Mouse (Mus musculus) granulocyte monocyte progenitor cell, adult 5-6 weeks (primary cell): ENCODE data around the gene Plcb2. TPM values are rescaled to one million over a fixed set of nuclear protein-coding genes. Genes with fewer than 3 reads are reported as not detected.
A peak's percentile ranks its signal among the peaks of the same experiment; 100 is the strongest.

Source experiments
- ATAC-seq: replicated peaks from 2 replicates; pipeline ENCODE4 v1.8.0; 2016; ENCODE audit warnings: mild to moderate bottlenecking, moderate TSS enrichment, inconsistent platforms; ENCODE audit not compliant: poor library complexity, severe bottlenecking
- total RNA-seq, 2 experiments: library from RNA; stranded (forward) in 1 of 2; stranded (reverse) in 1 of 2; fragments of 200-712, 200-1000 nt in 1 of 2; fragments of >200 nt in 1 of 2; fragmentation: Nextera tagmentation in 1 of 2; gene quantifications; 2 replicates each; pipeline ENCODE4 v1.2.3; 2014 to 2017

Plcb2 gene
- total RNA-seq (2014; fragmentation: Nextera tagmentation) (99.1 and 108 TPM in 2 replicates), total RNA-seq (2017) (54.3 and 70.7 TPM in 2 replicates)

GRCm38 (mm10) chr2:118728337-118728736 lies at the start of gene Plcb2:
TSS of gene Plcb2 (minus strand) at chr2:118728438.
- ATAC-seq: peak; percentile 48

- ATAC-seq: no peak
Measured at GRCm38 (mm10) chr2:118776295-118776694, 48.1 kb upstream of the Plcb2 start.

DNA sequence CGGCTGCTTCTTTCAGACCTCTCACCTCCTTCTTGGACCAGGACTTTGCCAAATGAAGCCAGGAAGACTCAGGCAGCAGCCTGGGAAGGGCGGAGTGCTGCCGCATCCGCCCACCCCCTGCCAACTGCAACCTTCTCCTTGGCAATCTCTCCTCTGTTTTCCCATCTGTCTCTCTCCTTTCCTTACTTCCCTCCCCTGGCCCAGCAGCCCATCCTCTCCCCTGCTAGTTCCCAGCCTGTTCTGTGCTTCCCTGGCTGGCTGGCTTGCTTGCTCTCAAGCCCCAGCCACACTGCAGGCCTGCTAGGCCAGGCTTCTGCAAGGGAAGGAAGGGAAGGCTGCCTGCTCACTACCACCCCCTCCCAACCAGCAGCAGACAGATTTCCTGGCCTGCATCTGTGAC lies 47.6 kb upstream of the Plcb2 start:
- no peak for ATAC-seq

DNA sequence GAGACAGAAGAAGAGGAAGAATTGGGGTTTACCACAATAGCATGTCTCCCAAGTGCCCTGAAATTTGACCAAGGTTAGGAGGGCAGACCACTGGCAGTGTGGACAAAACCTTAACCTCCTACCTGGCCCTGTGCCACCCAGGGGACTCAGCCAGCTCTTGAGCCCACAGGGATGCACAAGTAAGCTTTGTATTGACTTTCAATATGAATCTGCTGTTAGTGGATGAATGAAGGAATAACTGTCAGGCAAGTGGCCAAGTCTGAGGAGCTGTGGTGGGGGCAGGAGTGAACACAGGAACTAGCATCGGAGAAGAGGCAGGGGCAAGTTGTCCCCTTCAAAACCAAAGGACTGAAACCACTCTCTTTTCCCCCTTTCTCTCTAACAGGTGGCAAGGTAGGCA lies 47.2 kb upstream of the Plcb2 start:
- no peak for ATAC-seq

- ATAC-seq: no peak
Measured at GRCm38 (mm10) chr2:118774536-118774935, 46.3 kb upstream of the Plcb2 start.

GRCm38 (mm10) chr2:118772158-118772874 lies 44.1 kb upstream of the Plcb2 start, which contains the start of gene Phgr1:
TSS of gene Phgr1 (plus strand) at chr2:118772769.
- ATAC-seq: peak; percentile 67

DNA sequence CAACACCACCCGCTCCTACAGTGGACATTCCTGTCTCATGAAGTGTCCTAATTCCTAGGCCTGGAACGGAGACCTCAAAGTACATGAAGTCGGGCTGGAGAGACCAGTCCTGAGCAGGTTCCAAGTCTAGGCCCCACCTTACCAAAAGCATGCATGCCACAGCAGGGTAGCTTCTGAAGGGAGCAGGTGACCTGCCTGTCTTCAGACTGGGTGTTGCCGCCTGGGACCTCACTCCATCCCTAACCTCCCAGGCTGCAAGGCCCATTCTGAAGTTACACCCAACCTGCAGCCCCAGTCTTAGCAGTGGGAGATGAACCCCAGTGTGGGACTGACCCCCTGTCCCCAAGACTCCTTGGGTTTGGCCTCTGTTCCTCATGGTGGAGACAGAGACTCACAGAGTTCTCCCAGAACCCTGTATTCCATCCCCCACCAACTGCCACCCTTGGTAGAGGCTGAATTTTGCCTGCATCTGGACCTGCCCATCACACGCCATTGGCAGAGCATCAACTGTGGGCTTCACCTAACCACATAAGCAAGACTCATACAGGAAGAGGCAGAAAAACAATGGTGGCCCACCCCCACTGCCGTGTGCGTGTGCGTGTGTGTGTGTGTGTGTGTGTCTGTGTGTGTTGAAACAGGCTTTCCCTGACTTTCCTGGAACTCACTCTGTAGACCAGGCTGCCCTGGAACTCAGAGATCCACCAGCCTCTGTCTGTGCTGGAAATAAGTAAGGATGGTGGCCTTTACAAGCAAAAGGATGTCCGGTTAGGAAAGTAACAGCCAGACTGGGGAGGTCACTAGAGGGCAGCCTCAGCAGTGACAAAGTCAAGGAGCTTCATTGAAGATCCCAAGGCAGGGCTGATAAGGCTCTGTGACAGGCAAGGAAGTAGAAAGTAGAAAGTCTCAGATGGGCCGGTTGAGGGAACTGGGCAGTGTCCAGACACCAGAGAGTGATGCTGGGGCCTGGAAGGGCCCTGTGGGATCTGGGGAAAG lies 38.1 kb upstream of the Plcb2 start:
- peak; percentile 11; the same call in 1 of the 2 replicates for ATAC-seq

GRCm38 (mm10) chr2:118764875-118765274 lies 36.6 kb upstream of the Plcb2 start:
- no peak for ATAC-seq

DNA sequence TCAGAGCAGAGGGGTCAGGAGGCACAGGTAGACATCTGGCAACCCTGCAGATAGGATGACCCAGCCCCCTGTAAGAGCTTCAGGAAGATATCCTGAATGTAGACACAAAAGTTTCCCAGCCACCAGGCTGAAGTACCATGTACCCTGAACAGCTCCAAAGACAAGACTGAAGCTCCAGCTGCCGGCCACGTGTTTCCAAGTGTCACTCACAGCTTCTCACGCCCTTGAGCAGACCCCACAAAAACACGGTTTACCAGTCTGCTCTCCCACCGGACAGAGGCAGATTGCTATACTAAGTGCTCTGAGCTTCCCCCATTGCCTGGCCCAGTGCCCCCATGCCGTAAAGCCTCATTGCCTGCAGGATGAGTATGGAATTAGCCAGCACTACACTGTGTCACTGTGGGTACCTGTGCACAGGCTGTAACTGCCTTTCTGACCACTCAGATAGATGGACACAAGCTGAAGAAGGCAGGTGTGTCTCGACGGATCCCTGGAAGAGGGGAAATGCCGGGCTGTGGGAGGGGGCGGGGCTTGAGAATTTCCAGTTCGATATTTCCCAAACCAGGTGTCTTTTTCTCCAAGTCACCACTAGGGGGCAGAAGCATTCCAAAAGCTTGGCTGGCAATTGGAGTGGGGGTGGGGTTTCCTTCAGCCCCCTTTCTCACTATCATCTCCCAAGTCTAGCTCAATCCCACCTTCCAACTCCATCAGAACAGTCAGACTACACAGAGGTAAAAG lies 36.0 kb upstream of the Plcb2 start:
- no peak for ATAC-seq

DNA sequence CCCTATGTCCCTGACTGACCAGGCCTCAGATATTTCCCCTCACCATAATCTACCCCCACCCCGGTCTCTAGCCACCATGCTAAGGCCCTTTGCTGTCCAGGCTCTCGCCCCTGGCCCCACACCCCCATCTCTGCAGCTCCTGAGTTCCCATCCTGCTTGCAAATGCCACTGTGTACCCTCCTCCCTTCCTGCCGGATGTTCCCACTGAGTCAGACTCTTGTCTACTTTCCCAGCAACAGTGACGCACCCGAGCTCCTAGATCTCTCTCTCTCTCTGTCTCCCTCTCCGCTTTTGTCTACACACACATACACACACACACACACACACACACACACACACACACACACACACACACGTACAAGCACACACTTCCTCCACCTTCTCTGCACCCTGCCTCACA lies 35.2 kb upstream of the Plcb2 start:
- ATAC-seq: no peak

DNA sequence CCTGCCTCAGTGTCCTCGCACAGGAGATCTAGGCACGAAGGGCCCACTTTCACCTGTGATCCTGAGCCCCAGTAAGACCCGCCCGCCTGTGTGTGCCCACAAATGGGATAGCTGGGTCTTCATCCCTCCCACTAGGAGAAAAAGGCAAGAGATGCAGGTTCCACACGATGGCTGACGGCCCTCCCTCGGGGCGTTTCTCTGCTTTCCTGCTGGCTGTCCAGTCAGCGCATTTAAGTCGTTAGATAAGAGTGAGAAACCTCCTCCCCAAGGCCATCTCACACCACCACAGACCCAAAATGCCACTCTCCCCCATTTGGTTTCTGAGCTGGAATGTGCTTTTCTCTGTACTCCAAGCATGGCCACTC lies 34.5 kb upstream of the Plcb2 start:
- ATAC-seq: no peak

- ATAC-seq: peak; percentile 70
Measured at GRCm38 (mm10) chr2:118761906-118762783, 33.9 kb upstream of the Plcb2 start, which contains the start of gene Ccdc9b. TSS of gene Ccdc9b (minus strand) at chr2:118762661.

GRCm38 (mm10) chr2:118761358-118761757 lies 33.1 kb upstream of the Plcb2 start:
- no peak for ATAC-seq

- ATAC-seq: no peak
Measured at GRCm38 (mm10) chr2:118760311-118761025, 32.2 kb upstream of the Plcb2 start.

DNA sequence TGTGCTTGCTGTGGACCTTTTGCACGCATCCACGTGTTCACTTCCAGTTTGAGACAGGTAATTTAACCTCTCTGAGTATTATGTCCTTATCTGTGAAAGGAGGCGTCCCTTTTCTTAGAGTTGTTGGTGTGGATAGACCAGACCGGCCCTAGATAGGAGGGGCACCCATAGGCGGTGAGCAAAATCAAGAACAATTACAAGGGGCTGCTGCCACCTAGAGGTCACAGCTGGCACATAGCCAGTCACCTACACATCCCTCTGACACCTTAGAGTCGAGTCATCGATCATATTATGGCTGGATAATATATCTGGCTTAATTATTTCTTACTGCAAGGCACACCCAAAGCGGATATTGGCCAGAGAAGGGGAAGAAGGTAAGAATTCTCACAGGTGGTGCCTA lies 31.6 kb upstream of the Plcb2 start:
- peak; percentile 59 for ATAC-seq

GRCm38 (mm10) chr2:118756103-118756502 lies 27.9 kb upstream of the Plcb2 start:
- no peak for ATAC-seq

GRCm38 (mm10) chr2:118755407-118755806 lies 27.2 kb upstream of the Plcb2 start:
- no peak for ATAC-seq

DNA sequence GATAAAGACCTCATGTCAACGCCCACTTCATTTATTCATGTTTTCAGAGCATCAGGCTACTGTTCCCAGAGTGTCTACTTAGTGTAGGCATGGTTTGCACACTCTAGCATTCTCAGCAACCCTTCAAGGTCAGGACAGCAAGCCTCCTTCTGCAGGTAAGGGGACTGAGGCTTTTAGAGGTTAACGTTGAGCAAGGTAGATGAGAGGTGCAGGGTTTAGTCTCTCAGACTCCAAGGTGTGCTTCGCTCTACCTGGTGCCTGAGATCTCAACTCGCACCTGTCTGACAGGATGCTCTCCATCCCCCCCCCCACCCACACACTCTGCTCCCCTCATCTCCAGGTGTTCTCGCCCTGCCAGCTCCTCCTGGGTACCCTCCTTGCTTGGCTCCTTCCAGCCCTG lies 25.9 kb upstream of the Plcb2 start:
- no peak for ATAC-seq

DNA sequence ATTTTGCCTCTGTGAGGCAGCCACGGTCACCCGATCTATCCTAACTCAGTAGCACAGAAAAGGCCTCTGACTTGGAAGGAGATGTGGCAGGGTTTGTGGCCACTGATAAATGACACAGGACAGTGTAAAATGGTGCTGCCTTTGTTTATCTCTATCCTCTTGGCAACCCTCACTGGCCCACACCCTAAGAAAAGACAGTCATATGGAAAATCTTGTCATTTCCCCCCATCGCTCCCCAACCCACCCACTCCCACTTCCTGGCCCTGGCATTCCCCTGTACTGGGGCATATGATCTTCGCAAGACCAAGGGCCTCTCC lies 24.5 kb upstream of the Plcb2 start:
- ATAC-seq: no peak
